Mouse (Mus musculus): Measurements from ENCODE around the gene Btbd17.

DNA sequence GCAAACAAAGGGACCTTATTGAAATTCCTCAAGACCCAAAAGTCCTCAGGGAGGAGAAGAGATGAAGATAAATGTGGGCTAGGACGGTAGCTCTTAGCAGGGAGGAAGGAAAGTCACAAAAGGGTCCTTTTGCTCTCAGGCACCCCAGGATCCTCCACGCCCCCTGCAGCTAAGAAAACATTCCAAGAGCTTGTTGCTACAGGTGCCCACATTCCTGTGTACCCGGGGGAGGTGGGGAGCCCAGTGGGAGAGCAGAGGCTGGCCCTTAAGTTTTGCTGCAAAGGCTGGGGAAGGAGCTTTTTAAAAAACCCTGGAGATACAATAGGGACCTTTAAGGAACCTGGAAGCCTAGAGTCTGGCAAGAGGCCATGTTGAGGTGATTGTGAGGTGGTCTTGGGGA, 24.7 kb upstream of the Btbd17 start:
- no peak for TF ChIP-seq CTCF (IDR thresholded peaks at IDR 0.05; ENCODE audit: extremely low read depth, insufficient read length, insufficient replicate concordance, low read depth, low read length)
- no peak for TF ChIP-seq POLR2A (IDR thresholded peaks at IDR 0.05; ENCODE audit: low read depth, low read length)

Measured in small intestine, adult 2 months (tissue).